Mouse (Mus musculus): ENCODE data around the gene Rps6ka5.

- no peak for TF ChIP-seq POLR2A (IDR thresholded peaks at IDR 0.05; ENCODE audit: extremely low read depth, insufficient read depth, low read length)
- TF ChIP-seq CTCF (IDR thresholded peaks at IDR 0.05; ENCODE audit: low read depth, low read length): no peak
These were observed 159.2 kb downstream of the Rps6ka5 start for GRCm38 (mm10) chr12:100567627-100568026.

Data from liver, adult 2 months (tissue).